Mouse (Mus musculus): ENCODE measurements around the gene Nt5m. TPM values are rescaled to one million over a fixed set of nuclear protein-coding genes. Genes with fewer than 3 reads are reported as not detected.

The Nt5m gene
- 40.3 and 44.8 TPM in 2 replicates for polyA plus RNA-seq (2015; fragmentation: Nextera tagmentation; extraction: Ambion mirVana)

DNA sequence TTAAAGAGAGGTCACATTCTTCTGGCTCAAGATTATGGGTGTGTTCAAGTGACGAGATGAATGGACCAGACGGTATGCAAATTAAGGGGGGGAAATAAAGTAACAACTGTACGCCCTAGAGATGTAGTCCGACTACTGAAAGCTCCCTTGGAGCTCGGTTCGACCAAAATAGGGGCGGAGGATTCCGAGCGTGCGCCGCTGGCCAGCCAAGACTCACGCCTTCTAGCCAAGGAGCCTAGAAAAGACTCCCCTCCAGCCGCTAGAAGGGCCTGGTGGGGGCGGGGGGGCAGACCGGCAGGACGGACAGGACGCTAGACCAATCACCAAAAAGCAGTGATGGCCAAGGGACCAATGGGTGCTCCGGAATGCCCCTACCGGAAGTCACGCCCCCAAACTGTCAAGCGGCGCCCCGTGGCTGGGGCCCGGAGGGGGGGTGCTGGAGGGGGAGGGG lies at the start of gene Nt5m:
TSS of gene Nt5m (plus strand) at position 440 of the 451 bp plus-strand sequence.
- WGBS = under 1% methylated on average over 24 of the region's 24 CpGs
- H3K36me3 ChIP-seq = peaks cover 27% of the 10 kb centered on the region
- H3K9ac ChIP-seq = peak within 1 kb of the TSS; percentile 96
- H3K4me2 ChIP-seq (replicated peaks) = peak within 1 kb of the TSS; percentile 67
- peaks cover 26% of the 10 kb centered on the region for H3K4me1 ChIP-seq
- no peaks in the 10 kb centered on the region for H3K9me3 ChIP-seq
- peak; percentile 96 for ATAC-seq (ENCODE audit: low FRiP score, low read depth)
- peak within 1 kb of the TSS; percentile 98 for H3K27ac ChIP-seq
- no peaks in the 10 kb centered on the region for H3K27me3 ChIP-seq
- H3K4me3 ChIP-seq = peak within 1 kb of the TSS; percentile 95

- Histone ChIP-seq H3K27me3 (no peaks in the 10 kb centered on the region), H3K4me2 (replicated peaks) (no peak overlapping the region), H3K4me3 (no peak overlapping the region), H3K9me3 (no peaks in the 10 kb centered on the region), H3K27ac (no peak overlapping the region), H3K9ac (no peak overlapping the region), H3K4me1 (no peaks in the 10 kb centered on the region), H3K36me3 (peaks cover 74% of the 10 kb centered on the region)
- ATAC-seq (ENCODE audit: low FRiP score, low read depth) = no peak
- WGBS = 91% methylated on average over 6 of the region's 6 CpGs
These were observed 45.9 kb upstream of the Nt5m start for GRCm38 (mm10) chr11:59793390-59793789.

DNA sequence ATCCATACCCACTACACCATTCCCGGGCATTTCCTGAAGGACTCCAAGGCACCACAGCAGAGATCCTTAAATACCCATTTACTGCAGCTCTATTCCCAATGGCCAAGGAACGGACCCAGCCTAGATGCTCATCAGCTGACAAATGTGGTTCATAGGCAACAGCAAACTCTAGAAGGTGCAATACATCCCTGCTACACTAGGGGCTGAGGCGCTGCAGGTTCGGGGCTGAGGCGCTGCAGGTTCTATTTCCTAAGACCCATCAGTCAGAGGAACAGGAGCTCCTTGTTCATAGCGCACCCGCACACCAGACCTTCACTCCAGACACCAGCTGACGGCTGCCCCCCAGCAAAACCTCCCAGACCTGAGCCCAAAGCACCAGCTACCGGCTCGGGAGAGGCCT lies 38.8 kb upstream of the Nt5m start:
- Histone ChIP-seq H3K9me3 (no peaks in the 10 kb centered on the region), H3K36me3 (peaks cover 100% of the 10 kb centered on the region), H3K4me3 (no peak overlapping the region), H3K9ac (no peak overlapping the region), H3K4me2 (replicated peaks) (no peak overlapping the region), H3K4me1 (no peaks in the 10 kb centered on the region), H3K27ac (no peak overlapping the region), H3K27me3 (no peaks in the 10 kb centered on the region)
- 95% methylated on average over 10 of the region's 10 CpGs for WGBS
- ATAC-seq (ENCODE audit: low FRiP score, low read depth) = no peak

- ATAC-seq (ENCODE audit: low FRiP score, low read depth) = no peak
- no peaks in the 10 kb centered on the region for H3K27me3 ChIP-seq
- H3K4me1 ChIP-seq = no peaks in the 10 kb centered on the region
- no peak overlapping the region for H3K27ac ChIP-seq
- no peak overlapping the region for H3K4me2 ChIP-seq (replicated peaks)
- H3K36me3 ChIP-seq = peaks cover 100% of the 10 kb centered on the region
- no peak overlapping the region for H3K9ac ChIP-seq
- no peaks in the 10 kb centered on the region for H3K9me3 ChIP-seq
- H3K4me3 ChIP-seq = no peak overlapping the region
- WGBS = 95% methylated on average over 8 of the region's 8 CpGs
These were observed 37.4 kb upstream of the Nt5m start for GRCm38 (mm10) chr11:59801881-59802280.

GRCm38 (mm10) chr11:59803516-59803915 lies 35.7 kb upstream of the Nt5m start:
- Histone ChIP-seq H3K9me3 (no peaks in the 10 kb centered on the region), H3K27ac (no peak overlapping the region), H3K4me1 (peaks cover 3% of the 10 kb centered on the region), H3K27me3 (no peaks in the 10 kb centered on the region), H3K4me2 (replicated peaks) (no peak overlapping the region), H3K36me3 (peaks cover 94% of the 10 kb centered on the region), H3K4me3 (no peak overlapping the region), H3K9ac (0 out of 2 replicates have a peak overlapping the region, but pooled peaks have one; percentile 31)
- WGBS = 65% methylated on average over 14 of the region's 14 CpGs
- ATAC-seq (ENCODE audit: low FRiP score, low read depth) = no peak

GRCm38 (mm10) chr11:59804409-59805110 lies 34.7 kb upstream of the Nt5m start:
- Histone ChIP-seq H3K4me3 (no peak overlapping the region), H3K27me3 (no peaks in the 10 kb centered on the region), H3K27ac (peak overlapping the region; percentile 22; the same call in 1 of the 2 replicates), H3K4me2 (replicated peaks) (no peak overlapping the region), H3K9me3 (no peaks in the 10 kb centered on the region), H3K4me1 (peaks cover 9% of the 10 kb centered on the region), H3K36me3 (peaks cover 84% of the 10 kb centered on the region), H3K9ac (no peak overlapping the region)
- no peak for ATAC-seq (ENCODE audit: low FRiP score, low read depth)
- 93% methylated on average over 22 of the region's 22 CpGs for WGBS

DNA sequence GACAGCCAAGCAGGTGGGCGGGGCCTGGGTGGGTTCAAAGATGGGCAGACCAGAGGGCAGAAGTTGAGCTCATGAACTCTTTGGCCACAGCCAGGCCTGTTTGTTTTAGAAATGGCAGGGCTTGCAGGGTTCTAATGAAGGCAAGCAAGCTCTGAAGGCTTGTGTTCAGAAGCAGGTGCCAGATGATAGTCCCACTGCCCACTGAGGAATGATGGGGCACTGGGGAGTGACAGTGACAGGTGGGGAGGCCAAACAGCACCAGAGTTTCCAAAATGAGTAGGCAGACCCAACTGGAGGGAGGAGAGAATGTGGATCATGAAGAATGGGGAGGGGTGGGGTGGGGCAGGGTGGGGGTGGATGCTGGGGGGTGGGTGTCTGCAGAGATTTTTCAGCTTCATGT lies 34.0 kb upstream of the Nt5m start:
- Histone ChIP-seq H3K4me2 (replicated peaks) (no peak overlapping the region), H3K36me3 (peaks cover 77% of the 10 kb centered on the region), H3K27me3 (no peaks in the 10 kb centered on the region), H3K4me3 (no peak overlapping the region), H3K9me3 (no peaks in the 10 kb centered on the region), H3K4me1 (peaks cover 9% of the 10 kb centered on the region), H3K27ac (no peak overlapping the region), H3K9ac (no peak overlapping the region)
- ATAC-seq (ENCODE audit: low FRiP score, low read depth) = no peak
- 100% methylated on average over 1 of the region's 1 CpGs for WGBS

DNA sequence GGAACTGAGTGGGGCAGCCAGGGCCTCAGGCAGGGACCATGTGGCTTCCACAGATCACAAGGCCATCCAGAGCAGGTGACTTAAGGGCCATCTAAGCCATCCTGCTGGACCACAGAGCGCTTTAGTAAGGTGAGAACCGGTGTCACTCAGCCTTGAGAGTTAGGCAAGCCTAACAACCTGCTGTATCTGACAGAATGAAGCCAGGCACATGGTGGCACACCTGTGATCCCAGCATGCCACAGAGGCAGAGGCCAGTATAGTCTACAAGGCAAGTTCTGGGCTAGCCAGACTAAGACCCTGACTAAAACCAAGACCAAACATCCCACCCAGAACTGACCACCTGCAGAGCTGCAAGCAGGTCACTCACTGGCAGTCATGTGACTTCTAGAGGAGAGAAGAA lies 33.6 kb upstream of the Nt5m start:
- Histone ChIP-seq H3K9me3 (no peaks in the 10 kb centered on the region), H3K9ac (no peak overlapping the region), H3K27me3 (no peaks in the 10 kb centered on the region), H3K4me2 (replicated peaks) (no peak overlapping the region), H3K4me1 (peaks cover 12% of the 10 kb centered on the region), H3K4me3 (no peak overlapping the region), H3K36me3 (peaks cover 73% of the 10 kb centered on the region), H3K27ac (no peak overlapping the region)
- ATAC-seq (ENCODE audit: low FRiP score, low read depth) = no peak
- 91% methylated on average over 2 of the region's 2 CpGs for WGBS

DNA sequence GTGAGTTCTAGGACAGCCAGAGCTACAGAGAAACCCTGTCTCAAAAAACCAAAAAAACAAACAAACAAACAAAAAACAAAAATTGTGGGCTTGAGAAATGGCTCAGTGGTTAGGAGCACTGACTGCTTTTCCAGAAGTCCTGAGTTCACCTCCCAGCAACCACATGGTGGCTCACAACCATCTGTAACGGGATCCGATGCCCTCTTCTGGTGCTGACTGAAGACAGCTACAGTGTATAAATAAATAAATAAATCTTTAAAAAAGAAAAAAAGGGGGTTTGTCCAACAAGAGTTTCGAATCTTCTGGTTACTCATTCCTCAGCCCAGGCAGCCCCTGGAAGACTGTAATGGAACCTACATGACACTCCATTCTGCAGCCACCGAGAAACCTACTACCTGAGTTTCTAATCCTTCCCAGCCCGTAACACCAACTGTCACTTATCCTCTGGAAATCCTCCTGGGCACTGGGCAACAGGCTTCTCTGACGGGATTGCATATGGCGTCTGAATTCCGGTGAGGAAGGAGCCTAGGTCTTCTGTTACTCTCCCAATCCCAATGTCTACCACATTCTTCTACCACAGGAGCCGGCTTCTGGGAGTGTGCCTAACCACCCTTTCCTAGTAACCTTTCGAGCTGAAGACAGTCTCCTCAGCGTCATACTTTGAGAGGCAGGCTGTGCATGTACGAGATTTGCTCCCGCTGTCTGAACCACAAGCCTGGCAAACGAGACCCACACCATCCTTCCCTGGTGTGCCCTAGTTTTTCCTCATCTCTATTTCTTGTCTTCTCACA lies 30.9 kb upstream of the Nt5m start:
- H3K9me3 ChIP-seq = no peaks in the 10 kb centered on the region
- H3K4me1 ChIP-seq = peaks cover 21% of the 10 kb centered on the region
- H3K36me3 ChIP-seq = peaks cover 46% of the 10 kb centered on the region
- 71% methylated on average over 14 of the region's 14 CpGs for WGBS
- H3K27me3 ChIP-seq = no peaks in the 10 kb centered on the region
- H3K27ac ChIP-seq = no peak overlapping the region
- H3K4me3 ChIP-seq = peak overlapping the region; percentile 63
- H3K9ac ChIP-seq = peak overlapping the region; percentile 91
- ATAC-seq (ENCODE audit: low FRiP score, low read depth) = no peak
- peak overlapping the region; percentile 83 for H3K4me2 ChIP-seq (replicated peaks)

DNA sequence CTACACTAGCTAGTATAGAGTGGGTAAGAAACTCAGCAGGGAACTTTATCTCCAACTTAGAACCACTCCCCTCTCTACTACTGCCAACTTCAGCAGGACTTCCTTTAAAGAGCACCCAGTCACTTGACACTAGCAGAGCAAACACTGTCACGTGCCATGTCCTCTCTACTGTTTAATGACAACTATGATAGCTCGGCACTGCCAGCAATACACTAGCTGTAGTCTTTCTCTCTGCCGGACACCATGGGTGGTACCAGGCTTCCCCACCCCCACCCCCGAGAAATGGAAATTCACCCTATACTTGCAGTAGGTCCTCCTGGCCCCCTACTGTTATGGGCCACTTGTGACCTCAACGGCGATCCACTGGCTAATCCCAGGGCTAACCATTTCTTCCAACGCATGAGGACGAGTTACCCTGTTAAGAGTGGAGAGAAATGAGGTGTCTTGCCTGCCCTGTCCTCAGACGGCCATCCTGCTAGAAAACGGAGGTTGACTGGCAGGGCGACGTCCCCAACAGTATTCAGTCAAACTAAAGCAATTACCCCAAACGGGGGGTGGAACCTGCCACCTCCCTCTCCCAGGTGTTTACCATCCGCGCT lies 30.1 kb upstream of the Nt5m start:
- WGBS = under 1% methylated on average over 15 of the region's 15 CpGs
- peak overlapping the region; percentile 98 for H3K27ac ChIP-seq
- peak; percentile 43 for ATAC-seq (ENCODE audit: low FRiP score, low read depth)

DNA sequence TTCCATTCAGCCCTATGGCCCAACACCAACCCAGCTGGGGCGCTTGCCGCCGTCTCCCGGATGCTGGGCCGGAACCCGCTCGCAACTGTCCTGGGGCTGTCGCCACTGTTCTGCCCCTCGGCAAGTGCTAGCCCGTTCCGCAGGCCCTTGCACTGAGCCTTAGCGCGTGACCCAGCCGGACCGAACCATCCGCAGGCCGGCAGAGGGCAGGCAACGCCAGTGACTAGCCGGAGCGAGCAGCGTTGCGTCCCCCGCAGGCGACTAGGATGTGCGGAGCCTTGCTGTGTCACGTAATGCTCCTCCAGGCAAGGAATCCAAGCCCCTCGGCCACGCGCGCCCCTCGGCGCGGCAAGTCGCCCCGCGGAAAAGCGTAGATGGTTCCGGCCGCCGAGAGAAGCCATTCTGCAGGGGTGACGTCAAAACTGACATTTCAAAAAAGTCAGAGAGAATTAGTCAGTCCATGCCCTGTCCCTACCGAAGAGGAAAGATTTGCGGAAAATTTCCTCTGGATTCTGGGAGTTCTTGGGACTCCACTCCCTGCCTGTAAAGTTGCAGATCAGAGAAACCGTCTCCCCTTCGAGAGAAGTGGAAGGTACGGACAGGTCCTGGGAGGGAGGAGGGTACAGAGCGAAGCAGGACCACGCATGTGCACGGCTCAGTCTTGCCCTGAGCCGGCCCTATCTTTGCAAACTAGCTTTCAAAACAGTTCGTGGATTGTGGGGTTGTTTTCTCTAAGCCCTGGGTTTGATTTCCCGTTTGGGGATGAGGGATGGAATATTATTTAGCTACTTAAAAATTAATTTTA lies 29.4 kb upstream of the Nt5m start, which contains the start of gene Flcn:
TSS of gene Flcn (minus strand) at position 347 of the 805 bp plus-strand sequence.
- WGBS = under 1% methylated on average over 52 of the region's 52 CpGs
- peak within 1 kb of the TSS; percentile 63 for H3K4me3 ChIP-seq
- peaks cover 31% of the 10 kb centered on the region for H3K36me3 ChIP-seq
- peak; percentile 93 for ATAC-seq (ENCODE audit: low FRiP score, low read depth)
- no peaks in the 10 kb centered on the region for H3K9me3 ChIP-seq
- H3K9ac ChIP-seq = peak within 1 kb of the TSS; percentile 91
- H3K27me3 ChIP-seq = no peaks in the 10 kb centered on the region
- H3K4me1 ChIP-seq = peaks cover 21% of the 10 kb centered on the region
- peak within 1 kb of the TSS; percentile 83 for H3K4me2 ChIP-seq (replicated peaks)
- H3K27ac ChIP-seq = peak within 1 kb of the TSS; percentile 98

More for the DNA sequence above, 30.1 kb upstream of the Nt5m start:
- Histone ChIP-seq H3K4me3 (peak overlapping the region; percentile 63), H3K4me1 (peaks cover 21% of the 10 kb centered on the region), H3K36me3 (peaks cover 38% of the 10 kb centered on the region), H3K27me3 (no peaks in the 10 kb centered on the region), H3K4me2 (replicated peaks) (peak overlapping the region; percentile 83), H3K9me3 (no peaks in the 10 kb centered on the region), H3K9ac (peak overlapping the region; percentile 91)
